Mouse (Mus musculus) stomach, postnatal 0 days (tissue): ENCODE data around the gene Cd44.

Experiments used
- CTCF ChIP-seq: IDR thresholded peaks from 2 replicates; pipeline ENCODE4 v1.5.1; 2016; ENCODE audit warnings: antibody characterized with exemption, low read depth, mild to moderate bottlenecking, moderate library complexity
- EP300 ChIP-seq: optimal IDR thresholded peaks from 2 replicates; pipeline ENCODE3; 2016; ENCODE audit warnings: antibody characterized with exemption

DNA sequence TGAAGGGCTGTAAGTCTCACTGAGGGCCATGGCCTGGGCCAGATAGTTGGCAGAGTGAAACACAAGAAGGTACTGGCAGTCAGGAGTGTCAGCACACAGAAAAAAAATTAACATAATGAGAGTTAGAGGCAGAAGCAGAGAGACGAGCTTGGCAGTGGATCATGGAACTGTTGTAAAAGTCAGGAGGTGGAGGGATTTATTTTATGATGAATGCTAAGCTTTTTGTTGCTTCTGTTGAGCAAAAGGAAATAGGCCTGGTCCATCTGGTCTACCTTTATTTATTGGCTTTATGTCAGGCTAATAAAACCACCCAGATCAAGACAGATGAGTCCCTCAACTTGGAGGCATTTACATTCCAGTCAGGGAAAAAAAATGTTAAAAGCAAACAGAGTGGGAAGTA is 31.2 kb upstream of the Cd44 start:
- no peak for TF ChIP-seq CTCF
- TF ChIP-seq EP300: no peak
